Mouse (Mus musculus): ENCODE measurements around the gene Sh3gl2.

Sh3gl2 gene

DNA sequence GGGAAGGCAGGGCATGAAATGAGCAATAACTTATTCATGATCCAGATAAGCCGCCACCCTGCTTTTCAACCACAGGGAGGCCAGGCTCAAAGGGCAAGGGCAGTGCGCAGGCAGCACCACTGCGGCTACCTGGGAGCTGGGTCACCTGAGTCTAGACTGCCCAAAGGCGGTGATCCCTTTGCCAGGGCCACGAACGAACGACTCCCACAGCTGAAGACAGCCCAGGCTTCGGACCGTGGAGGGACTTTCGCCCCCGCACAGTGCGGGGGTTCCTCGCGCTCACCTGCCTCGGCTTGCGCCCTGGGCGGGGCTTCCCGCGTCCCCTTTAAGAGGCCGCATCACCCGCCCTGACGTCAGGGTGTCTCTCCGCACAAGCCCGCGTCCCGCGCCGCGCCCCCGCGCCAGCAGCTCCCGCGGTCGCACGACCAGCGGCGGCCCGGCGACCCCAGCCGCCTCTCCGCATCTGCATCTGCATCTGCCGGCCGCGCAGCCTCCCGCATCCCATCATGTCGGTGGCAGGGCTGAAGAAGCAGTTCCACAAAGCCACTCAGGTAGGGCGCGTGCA, at the start of gene Sh3gl2:
Gene Sh3gl2, plus strand, starts transcription at position 56 of the 565 bp plus-strand sequence.
- DNase-seq (ENCODE audit: extremely low spot score, low spot score), result no peak

DNA sequence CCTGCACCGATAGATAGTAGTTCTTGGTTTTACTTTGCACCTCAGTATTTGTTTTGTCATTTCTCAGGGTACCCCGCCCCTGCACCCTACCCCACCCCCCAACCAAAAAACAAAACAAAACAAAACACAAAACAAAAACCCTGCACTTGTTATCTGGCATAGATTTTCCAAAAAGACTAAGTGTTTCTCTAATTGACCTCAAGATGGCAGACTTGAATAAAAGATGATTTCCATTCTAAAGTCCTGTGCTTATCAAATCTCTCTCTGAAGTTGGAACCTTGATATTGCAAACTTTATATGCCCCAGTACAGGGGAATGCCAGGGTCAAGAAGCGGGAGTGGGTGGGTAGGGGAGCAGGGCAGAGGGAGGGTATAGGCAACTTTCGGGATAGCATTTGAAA, 43.8 kb upstream of the Sh3gl2 start:
- no peak for DNase-seq (ENCODE audit: extremely low spot score, low spot score)

DNA sequence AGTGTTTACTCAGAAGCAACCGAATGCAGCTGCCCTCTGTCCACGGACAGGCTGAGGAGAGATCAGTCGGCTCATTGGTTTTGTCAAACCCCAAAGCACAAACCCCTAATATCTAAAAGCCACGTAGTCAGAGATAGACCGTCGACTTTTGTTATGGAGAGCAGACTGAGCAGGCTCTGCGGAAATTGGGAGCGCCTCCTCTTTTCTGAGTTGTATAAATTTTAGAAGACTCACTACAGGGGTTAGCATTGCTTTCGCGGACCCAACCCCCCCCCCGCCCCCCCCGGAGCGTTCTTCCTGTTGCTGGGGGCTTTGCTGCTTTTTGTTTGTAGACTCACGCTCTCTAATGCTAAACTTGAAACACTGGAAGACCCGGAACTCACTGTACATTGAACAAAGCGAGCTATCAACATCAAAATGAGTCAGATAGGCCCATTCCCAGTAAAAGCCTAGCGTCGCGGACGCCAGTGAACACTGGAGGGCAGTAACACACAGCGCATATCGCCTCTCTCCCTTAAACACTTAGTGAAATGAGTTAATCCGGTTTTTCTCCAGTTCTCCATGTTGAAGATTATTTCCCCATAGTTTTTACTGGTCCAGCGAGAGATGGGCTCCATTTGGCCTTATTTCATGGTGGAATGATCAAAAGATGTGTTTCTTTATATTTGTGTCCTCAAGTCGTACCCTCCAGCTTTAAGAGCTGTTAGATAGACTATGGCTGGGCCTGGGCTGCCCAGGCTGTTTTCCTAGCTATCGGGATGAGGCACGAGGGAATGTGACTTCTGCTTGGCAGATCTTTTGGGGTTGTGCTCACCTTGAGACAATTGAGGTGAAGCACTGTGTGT, 42.2 kb upstream of the Sh3gl2 start:
- peak; percentile 62 for DNase-seq (ENCODE audit: extremely low spot score, low spot score)

DNA sequence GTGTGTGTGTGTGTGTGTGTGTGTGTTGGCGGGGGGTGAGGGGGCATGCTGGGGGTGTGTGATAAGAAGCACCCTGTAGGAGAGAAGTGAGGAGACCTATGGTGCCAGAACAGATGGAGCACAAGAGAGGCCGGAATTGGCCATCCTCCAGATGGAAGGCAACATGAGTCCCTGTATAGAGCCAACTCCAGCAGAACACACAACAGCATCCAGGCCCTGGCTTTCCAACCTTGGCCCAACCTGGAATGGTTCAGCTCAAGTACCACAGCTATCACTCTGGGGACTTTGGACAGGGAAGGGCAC, 41.7 kb upstream of the Sh3gl2 start:
- DNase-seq (ENCODE audit: extremely low spot score, low spot score), result no peak

DNA sequence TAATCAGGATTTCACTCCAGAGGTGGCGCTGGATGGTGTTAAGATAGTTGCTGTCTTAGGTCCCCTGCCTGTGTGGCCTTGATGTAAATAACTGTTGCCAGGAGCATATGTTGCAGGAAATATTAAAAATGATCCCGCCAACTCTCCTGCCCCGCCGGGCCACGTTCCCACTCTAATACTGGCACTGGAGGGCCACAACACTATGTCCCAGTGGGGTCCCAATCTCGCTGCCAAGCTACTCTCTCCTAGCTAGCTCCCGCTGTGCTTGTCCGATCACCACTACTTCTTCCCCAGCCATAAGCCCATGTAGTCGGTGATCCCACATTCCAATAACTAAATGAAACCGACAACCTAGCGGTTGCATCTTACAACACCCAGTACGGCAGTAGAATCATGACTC, 36.9 kb upstream of the Sh3gl2 start:
- no peak for DNase-seq (ENCODE audit: extremely low spot score, low spot score)

DNA sequence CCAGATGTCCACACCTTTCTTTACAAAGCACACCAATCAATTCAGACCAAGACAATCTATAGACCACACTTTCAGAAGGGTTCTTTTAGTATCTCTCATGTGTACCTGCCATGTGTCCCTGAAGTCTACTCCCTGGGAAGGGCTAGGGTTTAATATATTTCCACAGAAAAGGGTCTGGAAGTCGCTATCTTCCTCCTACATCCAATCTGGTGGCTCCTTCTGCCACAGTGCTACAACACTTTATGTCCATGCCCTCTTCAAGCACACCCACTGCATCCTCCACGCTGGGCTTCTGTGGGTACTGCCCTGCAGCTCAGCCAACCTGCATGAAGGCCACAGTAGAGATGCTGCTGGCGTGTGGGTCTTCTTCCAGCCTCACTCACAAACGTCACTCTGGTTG, 29.5 kb upstream of the Sh3gl2 start:
- no peak for DNase-seq (ENCODE audit: extremely low spot score, low spot score)

DNA sequence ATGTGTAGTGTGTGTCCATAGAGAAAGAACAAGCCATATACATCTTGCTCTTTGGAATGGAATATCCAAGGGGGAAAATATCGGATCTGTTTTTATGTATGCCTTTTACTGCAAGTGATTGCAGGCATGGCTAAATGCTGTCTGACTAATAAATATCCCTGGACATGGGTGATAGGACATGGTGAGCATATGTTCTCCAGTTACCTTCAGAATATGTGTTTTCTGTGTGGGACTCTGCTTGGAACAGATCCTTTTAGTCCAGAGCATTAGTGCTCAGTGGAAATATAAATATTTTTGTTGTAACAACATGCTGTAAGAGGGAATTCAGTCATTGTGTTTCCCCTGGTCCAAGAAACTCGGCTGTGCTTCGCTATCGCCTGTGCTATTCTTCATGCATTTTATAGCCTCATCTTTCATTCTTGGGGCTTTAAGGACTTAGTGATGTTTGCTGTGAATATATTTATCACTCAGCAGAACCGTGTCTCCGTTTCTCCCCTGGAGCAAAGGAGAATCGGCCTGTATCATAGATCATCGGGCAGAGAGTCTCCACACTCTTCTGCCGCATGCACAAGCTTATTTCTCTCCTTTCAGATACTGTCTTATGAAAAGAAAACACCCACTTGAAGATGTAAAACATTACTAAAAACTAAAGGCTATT, 26.4 kb upstream of the Sh3gl2 start:
- no peak for DNase-seq (ENCODE audit: extremely low spot score, low spot score)

DNA sequence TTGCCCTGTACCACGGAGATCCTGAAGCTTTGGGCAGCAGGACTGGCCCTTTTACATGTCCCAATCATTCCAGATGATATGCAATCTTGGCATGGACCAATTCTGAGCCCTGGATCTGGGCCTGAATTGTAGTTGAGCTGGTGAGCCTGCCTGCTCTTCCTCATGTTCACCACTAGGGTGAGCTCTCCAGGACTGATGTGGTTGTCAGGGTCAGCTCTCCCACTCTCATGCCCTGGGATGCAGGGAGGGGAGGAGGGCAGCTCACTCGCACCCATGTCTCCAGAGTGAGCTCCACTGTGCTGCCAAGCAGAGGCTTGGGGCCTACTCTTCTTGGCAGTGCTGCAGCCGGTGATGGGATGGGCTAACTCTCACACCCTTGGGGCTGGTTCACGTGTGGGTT, 18.9 kb upstream of the Sh3gl2 start:
- DNase-seq (ENCODE audit: extremely low spot score, low spot score), result no peak

DNA sequence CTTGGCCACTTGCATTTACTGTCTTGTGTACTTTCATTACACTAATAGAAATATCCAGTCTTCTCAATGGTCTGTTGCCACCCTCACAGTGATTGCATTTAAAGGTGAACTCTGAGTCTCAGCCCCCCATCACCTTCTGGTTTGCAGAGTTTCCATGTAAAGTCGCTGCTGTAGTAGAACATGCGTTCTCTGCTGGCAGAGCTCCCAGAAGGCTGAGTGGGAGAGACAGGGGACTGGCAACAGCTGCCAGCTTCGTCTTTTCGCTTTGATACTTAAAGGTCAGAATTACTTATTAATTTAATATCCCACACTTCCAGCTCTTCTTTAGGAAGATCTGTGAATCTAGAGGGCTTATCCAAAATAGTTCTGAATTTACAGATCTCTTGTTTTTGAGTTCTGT, 8.7 kb upstream of the Sh3gl2 start:
- no peak for DNase-seq (ENCODE audit: extremely low spot score, low spot score)

DNA sequence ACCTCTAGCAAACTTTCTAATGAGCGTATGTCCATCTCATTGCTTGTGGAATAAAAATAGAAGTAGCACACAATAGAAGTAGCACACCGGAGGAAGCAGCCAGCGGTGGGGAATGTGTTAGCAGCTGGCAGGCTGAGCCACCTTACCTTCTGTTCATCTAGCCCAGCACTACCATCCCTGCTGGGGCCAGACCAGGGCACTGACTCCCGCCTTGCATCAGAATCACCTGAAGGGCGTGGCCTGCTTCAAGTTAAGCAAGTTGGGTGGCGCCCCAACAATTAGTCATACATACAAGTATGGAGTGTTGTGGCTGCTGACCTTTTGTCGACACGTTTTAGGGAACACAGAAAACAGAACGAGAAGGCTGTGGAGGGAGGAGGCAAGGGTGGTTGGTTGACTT, 6.5 kb upstream of the Sh3gl2 start:
- no peak for DNase-seq (ENCODE audit: extremely low spot score, low spot score)

DNA sequence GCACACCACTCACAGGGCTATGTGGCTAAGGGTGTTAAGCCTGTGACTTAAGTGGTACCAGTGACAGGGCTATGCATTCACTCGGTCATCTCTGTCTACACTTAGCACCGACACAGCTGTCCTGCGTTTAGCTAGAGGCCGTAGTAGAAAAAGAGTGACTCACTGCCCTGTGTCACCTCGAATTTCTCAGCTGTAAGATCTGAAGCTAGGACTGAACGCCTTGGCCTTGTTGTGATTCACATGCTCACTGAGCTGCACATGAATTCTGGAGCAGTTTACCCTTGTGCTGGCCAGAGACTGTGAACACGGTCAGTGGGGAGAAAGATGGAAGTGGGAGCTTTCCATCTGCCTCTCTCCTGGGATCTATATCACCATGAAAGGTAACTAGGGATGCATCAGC, 2.3 kb upstream of the Sh3gl2 start:
- no peak for DNase-seq (ENCODE audit: extremely low spot score, low spot score)

DNA sequence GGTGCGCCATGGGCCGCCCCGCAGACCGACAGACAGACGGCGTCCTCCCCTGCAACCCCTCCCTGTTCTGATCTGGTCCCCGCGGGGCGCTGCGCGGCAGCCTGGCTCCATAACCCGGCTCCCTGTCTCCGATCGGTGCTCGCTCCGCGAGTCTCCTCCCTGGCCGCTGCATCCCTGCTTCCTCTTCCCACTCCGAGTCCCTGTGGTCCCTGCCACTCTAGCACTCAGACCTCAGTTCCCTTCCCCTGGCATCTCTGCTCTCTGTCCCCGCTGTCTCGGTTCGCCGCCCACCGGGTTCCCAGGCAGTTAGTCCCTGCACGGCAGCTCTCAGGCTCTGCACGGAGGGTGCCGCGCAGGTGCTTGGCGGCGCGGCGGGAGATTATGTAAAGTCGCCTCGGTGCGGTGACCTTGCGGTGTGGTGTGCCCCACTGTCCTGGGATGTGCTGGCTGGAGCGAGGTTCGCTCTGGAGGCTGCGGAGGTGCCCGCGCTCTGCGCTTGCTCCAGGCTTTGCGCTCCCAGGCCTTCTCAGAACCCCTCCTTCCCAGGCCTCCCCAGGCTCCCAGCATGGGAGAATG, 798 bp downstream of the Sh3gl2 start:
- DNase-seq (ENCODE audit: extremely low spot score, low spot score), result peak; percentile 62

DNA sequence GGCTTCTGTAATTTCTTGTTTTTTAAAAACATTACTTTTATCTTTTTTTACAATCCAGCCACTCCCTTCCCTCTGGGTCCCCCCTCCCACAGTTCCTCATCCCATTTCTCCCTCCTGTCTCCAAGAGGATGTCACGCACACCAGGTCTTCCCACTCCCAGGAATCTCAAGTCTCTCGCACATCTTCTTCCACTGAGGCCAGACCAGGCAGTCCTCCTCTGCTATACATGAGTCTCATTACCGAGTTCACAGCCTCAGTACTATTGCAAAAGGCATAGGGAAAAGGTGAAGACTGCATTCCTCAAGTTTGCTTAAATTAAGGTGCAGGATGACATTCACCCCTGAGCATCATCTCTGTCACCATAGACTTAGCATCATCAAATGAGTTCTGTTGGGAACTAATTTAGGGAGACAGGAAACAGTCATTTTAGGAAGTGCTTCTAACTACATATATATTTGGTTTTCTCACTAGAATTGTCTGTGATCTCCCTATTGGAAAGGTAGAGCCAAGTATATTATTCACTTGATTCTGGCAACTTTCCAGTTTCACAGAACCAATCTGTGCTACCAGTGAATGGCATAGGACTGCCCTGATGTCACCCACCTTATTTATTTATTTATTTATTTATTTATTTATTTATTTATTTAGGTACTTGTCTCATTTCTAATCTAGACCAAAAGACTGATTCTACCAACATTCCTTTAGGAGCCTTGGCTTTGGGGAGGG, 1.9 kb downstream of the Sh3gl2 start:
- no peak for DNase-seq (ENCODE audit: extremely low spot score, low spot score)

DNA sequence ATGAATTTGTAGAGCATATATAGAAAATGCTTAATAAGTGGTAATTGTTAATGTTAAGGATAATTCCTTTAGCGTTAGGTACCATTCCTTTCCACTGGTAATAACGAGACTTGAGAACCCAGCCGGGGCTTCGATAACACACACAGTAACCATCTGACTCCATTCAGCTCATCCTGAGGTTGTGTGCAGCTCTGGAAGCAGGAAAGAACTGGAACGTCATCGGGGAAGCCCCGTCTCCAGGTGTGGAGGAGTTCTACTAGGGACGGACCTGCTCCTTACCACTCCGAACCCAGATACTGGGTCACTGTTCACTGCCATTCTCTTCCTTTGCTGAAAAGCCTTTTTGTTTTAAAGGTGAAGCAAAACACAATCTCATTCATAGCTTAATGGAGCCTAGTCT, 2.6 kb downstream of the Sh3gl2 start:
- no peak for DNase-seq (ENCODE audit: extremely low spot score, low spot score)

DNA sequence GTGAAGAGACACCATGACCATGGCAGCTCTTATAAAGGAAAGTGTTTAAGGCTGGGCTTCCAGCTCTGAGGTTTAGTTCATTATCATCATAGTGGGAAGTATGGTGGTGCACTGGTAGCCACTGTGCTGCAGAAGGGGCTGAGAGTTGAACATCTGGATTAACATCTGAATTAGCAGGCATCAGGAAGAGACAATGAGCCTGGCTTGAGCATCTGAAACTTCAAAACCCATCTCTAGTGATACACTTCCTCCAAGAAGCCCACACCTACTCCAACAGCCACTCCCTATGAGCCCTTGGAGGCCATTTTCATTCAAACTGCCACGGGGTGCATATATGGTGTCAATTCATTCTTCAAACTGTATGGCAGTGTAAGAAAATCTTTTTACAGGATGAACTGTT, 3.6 kb downstream of the Sh3gl2 start:
- DNase-seq (ENCODE audit: extremely low spot score, low spot score), result no peak

DNA sequence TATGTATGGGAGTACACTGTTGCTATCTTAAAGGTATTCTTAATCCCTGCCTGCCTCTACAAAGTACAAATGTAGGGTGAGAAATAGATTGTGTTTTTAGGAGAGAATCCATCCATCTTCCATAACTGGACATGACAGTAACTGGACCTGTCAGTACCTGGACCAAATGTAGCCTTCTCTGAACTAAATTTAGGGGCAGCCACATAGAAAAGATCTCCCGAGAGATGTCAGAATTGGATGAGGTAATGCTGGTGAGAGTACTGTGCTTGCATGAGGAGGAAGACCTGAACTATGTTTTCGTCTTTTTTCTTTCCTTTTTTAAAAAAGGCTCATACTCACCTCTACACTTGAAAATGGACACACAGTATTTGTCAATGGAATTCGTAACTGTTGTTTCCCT, 6.0 kb downstream of the Sh3gl2 start:
- no peak for DNase-seq (ENCODE audit: extremely low spot score, low spot score)

DNA sequence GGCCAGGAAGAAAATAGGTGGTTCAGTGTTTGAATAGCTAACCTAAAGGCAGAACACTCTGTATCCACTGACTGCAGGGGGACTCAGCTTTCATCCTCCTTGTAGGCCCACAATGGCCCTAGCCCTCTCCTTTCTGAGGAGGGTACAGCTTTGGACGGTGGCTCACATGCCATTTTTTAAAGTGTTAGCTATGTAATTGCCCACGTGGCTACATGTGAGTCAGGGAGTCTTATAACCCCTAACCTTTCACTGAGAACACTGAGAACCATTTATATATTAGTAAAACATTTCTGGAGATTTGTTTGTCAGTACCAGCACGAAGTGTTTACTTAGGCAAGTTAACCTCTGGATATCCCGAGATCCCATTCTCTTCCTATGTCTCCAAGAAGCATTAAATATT, 12.1 kb downstream of the Sh3gl2 start:
- DNase-seq (ENCODE audit: extremely low spot score, low spot score), result no peak

DNA sequence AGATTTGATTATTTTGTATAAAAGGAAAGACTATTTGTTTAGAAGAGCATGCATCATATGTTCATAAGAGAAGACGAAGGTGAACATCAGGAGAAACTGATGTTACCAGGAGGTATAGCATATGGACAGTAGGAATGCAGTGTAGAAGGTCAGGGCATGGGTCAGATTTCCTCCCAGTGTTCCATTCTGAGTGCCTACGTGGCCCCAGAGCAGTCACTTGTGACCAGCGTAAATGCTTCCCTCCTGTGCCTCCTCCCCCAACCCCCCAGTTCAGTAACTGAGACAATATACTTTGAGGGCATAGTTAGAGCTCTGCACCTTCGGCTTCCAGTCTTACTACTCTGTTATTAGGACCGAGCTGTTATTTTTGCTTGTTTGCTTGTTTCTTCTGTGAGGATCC, 17.8 kb downstream of the Sh3gl2 start:
- no peak for DNase-seq (ENCODE audit: extremely low spot score, low spot score)

DNA sequence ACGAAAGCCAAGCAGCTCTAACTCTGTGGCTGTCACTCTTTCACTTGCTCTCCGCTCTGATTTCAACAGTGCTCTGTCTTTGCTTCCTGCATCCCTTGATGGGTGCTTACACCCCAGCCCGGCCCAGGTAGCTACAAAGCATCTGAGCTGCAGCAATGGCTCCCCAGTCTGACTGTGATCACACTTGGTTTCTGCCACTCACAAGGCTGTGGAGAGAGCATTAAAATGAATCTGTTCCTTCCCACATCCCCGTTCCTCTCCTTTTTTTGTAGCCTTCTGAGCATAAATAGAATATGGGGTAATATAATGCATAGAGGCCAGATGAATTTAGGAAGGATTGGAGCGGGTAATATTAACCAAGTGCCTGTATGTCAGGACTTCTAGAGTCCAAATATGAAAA, 21.8 kb downstream of the Sh3gl2 start:
- no peak for DNase-seq (ENCODE audit: extremely low spot score, low spot score)

DNA sequence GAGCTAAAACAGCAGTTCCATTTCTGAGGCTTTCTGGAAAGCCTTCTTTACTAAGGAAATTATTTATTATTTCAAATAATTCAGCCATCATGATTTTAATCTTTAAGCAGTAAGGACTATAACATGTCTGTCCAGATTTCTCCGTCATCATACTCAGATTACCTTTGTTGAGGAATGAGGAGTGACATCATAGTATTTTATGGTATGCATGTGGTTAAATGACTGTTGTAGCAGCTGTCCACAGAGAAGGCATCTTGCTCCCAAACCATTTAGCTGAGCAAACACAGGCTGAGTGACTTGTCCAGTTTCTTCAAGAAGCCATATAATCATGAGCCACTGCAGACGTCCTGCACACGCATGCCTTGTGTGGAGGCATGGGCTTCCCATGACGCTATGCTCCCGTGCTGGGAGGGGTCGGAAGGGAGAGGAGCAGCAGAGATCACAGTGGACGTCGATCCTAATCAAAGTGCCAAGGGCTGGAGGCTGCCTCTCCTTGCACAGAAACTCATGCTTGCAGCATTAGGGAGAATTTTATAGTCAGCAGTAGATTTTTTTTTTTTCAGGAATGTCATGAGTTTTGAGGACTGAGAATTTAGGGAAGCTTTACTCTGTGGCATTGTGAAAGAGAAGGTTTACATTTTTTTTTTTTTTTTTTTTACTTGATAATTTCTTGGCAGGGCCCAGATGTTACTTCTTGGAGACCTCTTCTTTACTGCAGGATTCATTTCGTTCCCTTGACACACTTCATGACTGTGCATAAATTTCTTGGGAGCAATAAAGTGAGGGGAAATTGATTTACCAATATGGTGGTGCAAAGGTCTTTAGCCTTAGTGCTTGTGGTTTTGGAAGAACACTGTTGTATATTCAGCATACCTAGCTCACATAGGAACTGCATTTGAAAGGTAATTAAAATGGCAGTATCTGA, 23.0 kb downstream of the Sh3gl2 start:
- DNase-seq (ENCODE audit: extremely low spot score, low spot score), result no peak

DNA sequence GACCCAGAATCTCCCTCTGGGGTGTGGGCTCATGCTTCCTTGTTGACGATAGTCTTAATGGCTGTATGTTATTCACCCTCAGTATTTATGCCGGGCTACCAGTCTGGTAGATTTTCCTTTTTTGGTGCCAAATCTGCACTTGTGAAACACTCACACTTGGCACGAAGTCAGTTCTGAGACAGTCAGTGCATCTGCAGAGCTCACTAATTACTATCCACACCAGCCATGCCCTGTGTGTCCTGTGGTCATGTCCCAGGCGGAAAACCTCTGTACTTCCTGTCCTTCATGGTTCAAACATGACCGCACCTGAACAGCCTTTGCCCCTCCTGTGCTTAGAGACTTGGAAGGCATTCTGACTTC, 23.6 kb downstream of the Sh3gl2 start:
- DNase-seq (ENCODE audit: extremely low spot score, low spot score), result no peak
